ENCODE assay signal across 8 mouse cellular contexts in the genomic region with DNA sequence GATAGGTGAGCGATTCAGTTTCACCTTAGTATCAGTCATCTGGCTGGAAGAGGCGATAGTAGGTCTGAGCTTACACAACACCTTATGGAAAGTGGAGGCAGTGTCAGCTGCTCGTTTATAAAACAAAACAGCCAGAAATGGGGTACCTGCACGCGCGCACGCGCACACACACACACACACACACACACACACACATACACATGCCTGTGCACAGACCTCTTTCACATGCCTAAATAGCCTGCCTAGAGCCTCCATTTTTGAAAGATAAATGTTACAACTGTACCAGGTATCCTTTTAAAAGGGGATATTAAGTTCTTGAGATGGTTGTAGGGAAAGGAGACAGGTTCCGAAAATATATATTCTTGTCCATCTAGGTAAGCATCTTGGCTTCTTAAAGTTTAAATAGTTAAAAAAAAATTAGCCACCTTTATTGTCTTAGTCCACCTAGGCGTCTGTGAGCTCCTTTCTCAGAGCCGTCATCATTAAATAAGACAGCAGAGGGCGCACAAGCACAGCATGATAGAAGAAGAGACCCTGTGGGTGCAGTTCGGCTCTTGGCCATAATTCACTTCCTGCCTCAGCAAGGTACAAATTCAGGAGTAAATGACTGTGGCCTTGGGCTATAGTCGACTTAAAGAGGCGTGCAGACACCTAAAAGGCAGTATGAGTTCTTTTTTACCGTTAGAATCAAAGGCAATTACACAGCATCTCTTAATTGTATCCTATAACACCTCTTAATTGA.
DNase-seq lines count a peak whose midpoint lies in the region; ATAC-seq and TF ChIP-seq lines count a peak whose summit lies in the region.

No protein-coding gene starts in this region.

- intact Hi-C loops in left cerebral cortex, adult 2 months (cut with DNase I), result loop anchor here (1.0 to 5.0 kb wide), 5 partner anchors 199 to 674 kb away; no protein-coding TSS in a partner anchor

- H3K4me3 ChIP-seq in heart, embryonic 11.5 days (ENCODE audit: low read depth, low read length), result no peak overlapping the region
- no peak overlapping the region for H3K4me3 ChIP-seq in left cerebral cortex, adult 2 months
- no peak overlapping the region for H3K4me3 ChIP-seq in midbrain, embryonic 10.5 days
- H3K4me3 ChIP-seq in spleen, adult 2 months (ENCODE audit: extremely low read depth, insufficient read depth, insufficient read length), result no peak overlapping the region

- TF ChIP-seq POLR2A in spleen, adult 2 months (IDR thresholded peaks at IDR 0.05; ENCODE audit: low read depth, low read length), result no peak

- no peaks in the 10 kb centered on the region for H3K9me3 ChIP-seq in heart, embryonic 11.5 days (replicated peaks; ENCODE audit: control insufficient read depth, low read length)
- no peaks in the 10 kb centered on the region for H3K9me3 ChIP-seq in midbrain, embryonic 10.5 days (replicated peaks)

- H3K27me3 ChIP-seq in heart, embryonic 11.5 days (ENCODE audit: control insufficient read depth, insufficient read depth, low read length), result 0 out of 2 replicates have a peak, but pooled peaks cover 7% of the 10 kb centered on the region
- H3K27me3 ChIP-seq in midbrain, embryonic 10.5 days (ENCODE audit: low read depth, poor library complexity, severe bottlenecking), result peaks cover 70% of the 10 kb centered on the region
- no peaks in the 10 kb centered on the region for H3K27me3 ChIP-seq in spleen, adult 2 months (ENCODE audit: control insufficient read depth, insufficient read depth, low read length)

- peak; percentile 26 to 80 for DNase-seq in heart, adult 18-20 months
- DNase-seq in c-Kit-positive CD71-positive TER-119-positive erythroid progenitor cells, embryonic 14.5 days (ENCODE audit: low spot score), result peak; percentile 48
- peak; percentile 85 for DNase-seq in forelimb bud, embryonic 11.5 days (ENCODE audit: low read depth, low spot score)
- DNase-seq in induced T-regulatory cell, adult 2 months (ENCODE audit: low read depth), result peak; percentile 78
- peak; percentile 69 to 70 for DNase-seq in left cerebral cortex, adult 2 months (ENCODE audit: extremely low spot score in 1 of 2, low spot score in 2 of 2)
- DNase-seq in midbrain, embryonic 10.5 days (ENCODE audit: low spot score), result peak; percentile 75
- DNase-seq in spleen, adult 2 months (ENCODE audit: low read depth in 1 of 2, low spot score in 2 of 2), result peak; percentile 2 to 22

- peak; percentile 80 for TF ChIP-seq CTCF in left cerebral cortex, adult 2 months (IDR thresholded peaks at IDR 0.05)
- peak; percentile 52; the same call in 1 of the 2 replicates for TF ChIP-seq CTCF in spleen, adult 2 months (IDR thresholded peaks at IDR 0.05; ENCODE audit: extremely low read depth, insufficient read depth, insufficient read length, insufficient replicate concordance)

- H3K27ac ChIP-seq in heart, embryonic 11.5 days (ENCODE audit: low read depth, low read length), result no peak overlapping the region
- H3K27ac ChIP-seq in left cerebral cortex, adult 2 months, result no peak overlapping the region
- H3K27ac ChIP-seq in midbrain, embryonic 10.5 days (replicated peaks), result no peak overlapping the region
- H3K27ac ChIP-seq in spleen, adult 2 months (ENCODE audit: insufficient read depth, low read length), result no peak overlapping the region

- H3K4me2 ChIP-seq in heart, embryonic 11.5 days, result no peak overlapping the region

- ATAC-seq in heart, embryonic 11.5 days (replicated peaks; ENCODE audit: insufficient number of reproducible peaks, low FRiP score, low TSS enrichment), result no peak

- H3K4me1 ChIP-seq in heart, embryonic 11.5 days (ENCODE audit: control insufficient read depth, insufficient read depth, low read length), result no peaks in the 10 kb centered on the region
- no peaks in the 10 kb centered on the region for H3K4me1 ChIP-seq in midbrain, embryonic 10.5 days
- H3K4me1 ChIP-seq in spleen, adult 2 months (ENCODE audit: control insufficient read depth, insufficient read depth, insufficient read length), result no peaks in the 10 kb centered on the region

- WGBS in heart, embryonic 11.5 days (ENCODE audit: insufficient replicate concordance), result 47% methylated on average over 16 of the region's 16 CpGs
- 48% methylated on average over 16 of the region's 16 CpGs for WGBS in midbrain, embryonic 10.5 days
- WGBS in spleen, adult 2 months, result 52% methylated on average over 16 of the region's 16 CpGs

- no peaks in the 10 kb centered on the region for H3K36me3 ChIP-seq in heart, embryonic 11.5 days (ENCODE audit: control insufficient read depth, insufficient read depth, low read length)
- H3K36me3 ChIP-seq in midbrain, embryonic 10.5 days, result no peaks in the 10 kb centered on the region
- H3K36me3 ChIP-seq in spleen, adult 2 months (ENCODE audit: control insufficient read depth, insufficient read depth, low read length), result no peaks in the 10 kb centered on the region

- no peak overlapping the region for H3K9ac ChIP-seq in heart, embryonic 11.5 days (ENCODE audit: low read depth, low read length)

Comparison
In these comparisons a context has a peak if more than half of its experiments do, and no peak if none do; other contexts are left out.
1. DNase-seq: peak in every context shown above with its lines; median percentile 85 in forelimb bud, embryonic 11.5 days; 78 in induced T-regulatory cell, adult 2 months; 75 in midbrain, embryonic 10.5 days; 70 in left cerebral cortex, adult 2 months; 53 in heart, adult 18-20 months; 48 in c-Kit-positive CD71-positive TER-119-positive erythroid progenitor cells, embryonic 14.5 days; 12 in spleen, adult 2 months.